Comparison of ENCODE assay signal across 16 mouse cellular contexts in the genomic region with DNA sequence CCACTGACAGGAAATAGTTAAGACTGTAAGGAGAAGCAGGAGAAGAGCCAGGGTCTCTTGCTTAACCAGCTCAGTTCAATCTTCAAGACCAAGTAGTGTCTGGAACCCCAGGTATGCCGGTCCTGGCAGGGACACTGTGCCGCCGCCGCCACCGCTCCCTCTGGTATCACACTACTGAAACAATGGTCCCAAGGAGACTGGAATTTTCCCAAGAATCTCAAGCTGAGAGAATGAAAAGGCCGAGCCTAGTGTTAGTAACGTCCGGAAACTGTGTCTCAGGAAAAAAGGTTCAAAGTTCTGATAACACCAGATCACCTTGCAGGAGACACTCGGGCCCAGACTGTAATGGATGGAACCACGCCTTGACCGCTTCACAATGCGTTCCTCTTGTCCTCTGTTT. TPM values are rescaled to one million over a fixed set of nuclear protein-coding genes. Genes with fewer than 3 reads are reported as not detected.
DNase-seq lines count a peak whose midpoint lies in the region; ATAC-seq and TF ChIP-seq lines count a peak whose summit lies in the region.
"Had no signal": no experiment of that assay in that cellular context is flagged by ENCODE, and none has a peak within 500 bp of the region (broad histone marks: within the 10 kb centered on the region; RNA-seq: fewer than 3 reads in every experiment).

No protein-coding gene starts in this region.

- peak; percentile 38 to 49 for DNase-seq in heart, adult 18-20 months
- DNase-seq in heart, adult 11 months: no peak
- DNase-seq in kidney, adult 2 months: peak; percentile 42
- no peak for DNase-seq in kidney, adult 18-20 months
- peak; percentile 71 for DNase-seq in Muller cell, postnatal 12 days (ENCODE audit: inconsistent ontology term)
- no peak for DNase-seq in urinary bladder, postnatal 25 days (ENCODE audit: low spot score)
- DNase-seq in kidney, postnatal 14 days: no peak
- DNase-seq: cerebellum, adult 8-10 months; kidney, adult 9 months; lung, postnatal 4 days; right cerebral cortex, postnatal 14 days had no signal

- H3K4me2 ChIP-seq in intestine, postnatal 0 days (replicated peaks; ENCODE audit: low read depth): peak overlapping the region; percentile 17; the same call in 1 of the 2 replicates
- H3K4me2 ChIP-seq: limb, embryonic 12.5 days; liver, embryonic 15.5 days had no signal

- TF ChIP-seq CTCF in kidney, adult 2 months (conservative IDR thresholded peaks at IDR 0.05; ENCODE audit: insufficient read depth, insufficient read length, low read depth, low read length): no peak
- TF ChIP-seq CTCF in intestine, postnatal 0 days (IDR thresholded peaks at IDR 0.05; ENCODE audit: low read depth): no peak

- H3K9ac ChIP-seq in intestine, postnatal 0 days (ENCODE audit: low read depth, low read length): no peak overlapping the region
- H3K9ac ChIP-seq: limb, embryonic 12.5 days; liver, embryonic 15.5 days had no signal

- WGBS in kidney, adult 2 months: 69% methylated on average over 12 of the region's 12 CpGs
- WGBS in intestine, postnatal 0 days: 51% methylated on average over 12 of the region's 12 CpGs

- no peaks in the 10 kb centered on the region for H3K36me3 ChIP-seq in kidney, adult 2 months (ENCODE audit: control insufficient read depth, insufficient read depth, low read length)
- H3K36me3 ChIP-seq in intestine, postnatal 0 days (ENCODE audit: control insufficient read depth, insufficient read depth): no peaks in the 10 kb centered on the region
- H3K36me3 ChIP-seq: limb, embryonic 12.5 days; liver, embryonic 15.5 days had no signal

- TF ChIP-seq POLR2A in kidney, adult 2 months (IDR thresholded peaks at IDR 0.05; ENCODE audit: low read depth, low read length): no peak

- ATAC-seq in intestine, postnatal 0 days: no peak

- H3K9me3 ChIP-seq in intestine, postnatal 0 days (ENCODE audit: control insufficient read depth): no peaks in the 10 kb centered on the region
- H3K9me3 ChIP-seq: limb, embryonic 12.5 days; liver, embryonic 15.5 days had no signal

- H3K4me3 ChIP-seq in kidney, adult 2 months (ENCODE audit: insufficient read depth, low read depth, low read length): no peak overlapping the region
- H3K4me3 ChIP-seq in intestine, postnatal 0 days (ENCODE audit: low read depth, low read length): no peak overlapping the region
- H3K4me3 ChIP-seq: layer of hippocampus, adult 2 months; limb, embryonic 12.5 days; liver, embryonic 15.5 days; myocyte had no signal

- H3K4me1 ChIP-seq in kidney, adult 2 months (ENCODE audit: control insufficient read depth, insufficient read depth, low read length): peaks cover 3% of the 10 kb centered on the region; the same call in 1 of the 2 replicates
- H3K4me1 ChIP-seq in intestine, postnatal 0 days (replicated peaks; ENCODE audit: control insufficient read depth, insufficient read depth, low read length): 0 out of 2 replicates have a peak, but pooled peaks cover 6% of the 10 kb centered on the region
- H3K4me1 ChIP-seq: liver, embryonic 15.5 days had no signal

- peak overlapping the region; percentile 39; the same call in 1 of the 2 replicates for H3K27ac ChIP-seq in kidney, adult 2 months (ENCODE audit: insufficient read depth, low read depth, low read length)
- 0 out of 2 replicates have a peak overlapping the region, but pooled peaks have one; percentile 7 for H3K27ac ChIP-seq in intestine, postnatal 0 days (ENCODE audit: low read depth, low read length)
- H3K27ac ChIP-seq: layer of hippocampus, adult 2 months; liver, embryonic 15.5 days had no signal

- no peaks in the 10 kb centered on the region for H3K27me3 ChIP-seq in kidney, adult 2 months (replicated peaks; ENCODE audit: control insufficient read depth, insufficient read depth, low read length)
- H3K27me3 ChIP-seq in intestine, postnatal 0 days (replicated peaks; ENCODE audit: control insufficient read depth, insufficient read depth, low read length): no peaks in the 10 kb centered on the region
- H3K27me3 ChIP-seq: limb, embryonic 12.5 days; liver, embryonic 15.5 days had no signal

RNA-seq across cellular contexts. Expression of gene Nxn, which starts 41.5 kb away (rescaled TPM):
- 10 to 100 TPM; 13.5 to 17.8 TPM for total RNA-seq in heart, adult 18-20 months (2021)
- 10.0 and 10.6 TPM in 2 replicates for polyA plus RNA-seq in kidney, adult 2 months (2012; rRNA removed)
- 14.9 and 15.9 TPM in 2 replicates for polyA plus RNA-seq in intestine, postnatal 0 days (2015; fragmentation: Nextera tagmentation; extraction: Ambion mirVana)

RNA-seq across cellular contexts. Expression of gene Timm22, which starts 49.3 kb away (rescaled TPM):
- total RNA-seq in heart, adult 18-20 months (2021): 10 to 100 TPM; 44.0 to 51.4 TPM
- polyA plus RNA-seq in kidney, adult 2 months (2012; rRNA removed): 16.1 and 17.4 TPM in 2 replicates
- 95.2 and 96.0 TPM in 2 replicates for polyA plus RNA-seq in intestine, postnatal 0 days (2015; fragmentation: Nextera tagmentation; extraction: Ambion mirVana)

Comparison
In these comparisons a context has a peak if more than half of its experiments do, and no peak if none do; other contexts are left out.
1. DNase-seq: peak in heart, adult 18-20 months (2 of 2), kidney, adult 2 months (single experiment) and Muller cell, postnatal 12 days (single experiment); none in heart, adult 11 months (single experiment), kidney, adult 18-20 months (single experiment), urinary bladder, postnatal 25 days (single experiment) and kidney, postnatal 14 days (single experiment).